Mouse (Mus musculus) heart, embryonic 11.5 days (tissue): ENCODE measurements around the gene Gm498. TPM values are rescaled to one million over a fixed set of nuclear protein-coding genes. Genes with fewer than 3 reads are reported as not detected.

Source experiments
- ATAC-seq: fragments of 200-750 bp; cut with Nextera tagmentation; replicated peaks from 2 replicates; pipeline ENCODE4 v1.8.0; 2017; ENCODE audit warnings: moderate library complexity; ENCODE audit not compliant: insufficient number of reproducible peaks, low FRiP score, low TSS enrichment
- H3K27ac ChIP-seq: fragments of 300-500 bp; sonication (generic); 2 replicates; pipeline ENCODE4 v1.5.1; 2014; ENCODE audit warnings: mild to moderate bottlenecking, low read depth, low read length
- H3K27me3 ChIP-seq: fragments of 300-500 bp; sonication (generic); 2 replicates; pipeline ENCODE4 v1.6.1; 2014; ENCODE audit warnings: mild to moderate bottlenecking, low read length, mixed read lengths; ENCODE audit not compliant: control insufficient read depth, insufficient read depth
- H3K36me3 ChIP-seq: fragments of 300-500 bp; sonication (generic); 2 replicates; pipeline ENCODE4 v1.6.1; 2014; ENCODE audit warnings: mild to moderate bottlenecking, low read length, moderate library complexity, mixed read lengths; ENCODE audit not compliant: control insufficient read depth, insufficient read depth
- H3K4me1 ChIP-seq: fragments of 300-500 bp; sonication (generic); 2 replicates; pipeline ENCODE4 v1.6.1; 2014; ENCODE audit warnings: low read length; ENCODE audit not compliant: control insufficient read depth, insufficient read depth
- H3K4me2 ChIP-seq: fragments of 300-500 bp; sonication (generic); 2 replicates; pipeline ENCODE4 v1.6.1; 2014; ENCODE audit warnings: mild to moderate bottlenecking, moderate library complexity
- H3K4me3 ChIP-seq: fragments of 300-500 bp; sonication (generic); 2 replicates; pipeline ENCODE4 v1.5.1; 2014; ENCODE audit warnings: low read depth, low read length
- H3K9ac ChIP-seq: fragments of 300-500 bp; sonication (generic); 2 replicates; pipeline ENCODE4 v1.6.1; 2014; ENCODE audit warnings: mild to moderate bottlenecking, low read depth, low read length, moderate library complexity
- H3K9me3 ChIP-seq: fragments of 300-500 bp; sonication (generic); replicated peaks from 2 replicates; pipeline ENCODE4 v1.6.1; 2016; ENCODE audit warnings: low read length; ENCODE audit not compliant: control insufficient read depth
- WGBS: fragments of 180-500 bp; shearing (Covaris S2); extraction: QIAGEN DNeasy Blood & Tissue Kit; methylation state at CpG from one replicate; pipeline ENCODE4 v1.1.7; 2014; ENCODE audit not compliant: insufficient replicate concordance; 5-methylcytosine and 5-hydroxymethylcytosine counted together
- polyA plus RNA-seq: library from polyadenylated mRNA; unstranded; fragments of >200 nt; fragmentation: Nextera tagmentation; extraction: Ambion mirVana; gene quantifications from 2 replicates; pipeline ENCODE4 v1.2.1, GENCODE M21; 2014

Gm498 gene
- polyA plus RNA-seq, 1 experiment from 2014 or later, result not detected

DNA sequence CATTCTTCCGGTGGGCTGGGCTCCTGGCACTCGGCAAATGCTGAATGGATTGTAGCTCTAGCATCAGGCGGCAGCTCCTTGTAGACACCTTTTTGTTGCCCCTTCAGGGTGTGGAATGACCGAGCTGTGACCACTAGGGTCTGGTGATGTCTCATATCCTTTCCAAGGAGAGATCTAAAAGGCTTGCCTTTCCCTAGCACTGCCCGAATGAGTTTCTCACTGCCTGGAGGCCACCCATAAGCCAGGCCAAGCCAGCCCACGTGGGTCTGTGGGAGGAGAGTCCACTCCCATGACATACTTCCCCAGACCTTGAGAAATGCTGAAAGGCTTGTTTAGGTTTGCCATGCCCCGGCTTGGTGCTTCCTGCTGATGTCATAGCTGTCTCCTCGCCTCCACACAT, 34.4 kb upstream of the Gm498 start:
- Histone ChIP-seq H3K4me3 (no peak overlapping the region), H3K9me3 (no peaks in the 10 kb centered on the region), H3K36me3 (peaks cover 3% of the 10 kb centered on the region; the same call in 1 of the 2 replicates), H3K4me2 (no peak overlapping the region), H3K27ac (no peak overlapping the region), H3K27me3 (no peaks in the 10 kb centered on the region), H3K4me1 (peaks cover 5% of the 10 kb centered on the region; the same call in 1 of the 2 replicates), H3K9ac (no peak overlapping the region)
- WGBS, result 83% methylated on average over 8 of the region's 8 CpGs
- ATAC-seq, result no peak

DNA sequence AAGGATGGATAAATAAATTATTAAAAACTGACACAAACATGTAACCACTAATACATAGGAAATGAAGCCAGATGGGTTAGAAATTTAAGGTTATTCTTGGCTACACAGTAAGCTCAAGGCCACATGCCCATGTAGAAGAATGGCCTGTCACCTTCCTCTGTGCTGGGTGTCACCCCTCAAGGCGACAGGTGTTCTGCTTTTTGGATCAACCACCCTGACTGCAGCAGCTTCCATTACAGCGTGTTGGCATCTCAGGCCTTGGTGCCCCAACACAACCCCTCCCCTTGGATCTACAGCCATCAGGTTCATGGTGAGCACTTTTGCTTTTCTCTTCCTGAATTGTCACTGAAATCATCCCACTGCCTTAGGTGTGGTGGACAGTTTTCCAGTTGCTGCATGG, 34.0 kb upstream of the Gm498 start:
- H3K4me2 ChIP-seq, result no peak overlapping the region
- H3K27ac ChIP-seq, result no peak overlapping the region
- no peak for ATAC-seq
- H3K9me3 ChIP-seq, result no peaks in the 10 kb centered on the region
- H3K36me3 ChIP-seq, result peaks cover 6% of the 10 kb centered on the region; the same call in 1 of the 2 replicates
- no peak overlapping the region for H3K4me3 ChIP-seq
- WGBS, result 90% methylated on average over 2 of the region's 2 CpGs
- H3K9ac ChIP-seq, result no peak overlapping the region
- no peaks in the 10 kb centered on the region for H3K27me3 ChIP-seq
- H3K4me1 ChIP-seq, result peaks cover 5% of the 10 kb centered on the region; the same call in 1 of the 2 replicates

GRCm38 (mm10) chr7:143833581-143834190, 33.0 kb upstream of the Gm498 start:
- no peaks in the 10 kb centered on the region for H3K9me3 ChIP-seq
- WGBS, result 71% methylated on average over 6 of the region's 6 CpGs
- no peak overlapping the region for H3K9ac ChIP-seq
- H3K4me1 ChIP-seq, result peaks cover 5% of the 10 kb centered on the region; the same call in 1 of the 2 replicates
- peaks cover 9% of the 10 kb centered on the region; the same call in 1 of the 2 replicates for H3K36me3 ChIP-seq
- H3K27me3 ChIP-seq, result no peaks in the 10 kb centered on the region
- no peak overlapping the region for H3K4me2 ChIP-seq
- ATAC-seq, result no peak
- no peak overlapping the region for H3K4me3 ChIP-seq
- no peak overlapping the region for H3K27ac ChIP-seq

GRCm38 (mm10) chr7:143834316-143834715, 32.3 kb upstream of the Gm498 start:
- Histone ChIP-seq H3K9ac (no peak overlapping the region), H3K36me3 (peaks cover 9% of the 10 kb centered on the region; the same call in 1 of the 2 replicates), H3K27ac (no peak overlapping the region), H3K4me1 (peaks cover 5% of the 10 kb centered on the region; the same call in 1 of the 2 replicates), H3K4me2 (no peak overlapping the region), H3K27me3 (no peaks in the 10 kb centered on the region), H3K4me3 (no peak overlapping the region), H3K9me3 (no peaks in the 10 kb centered on the region)
- 86% methylated on average over 2 of the region's 2 CpGs for WGBS
- ATAC-seq, result no peak

- ATAC-seq, result no peak
- WGBS, result 60% methylated on average over 3 of the region's 3 CpGs
- H3K27me3 ChIP-seq, result no peaks in the 10 kb centered on the region
- H3K9ac ChIP-seq, result no peak overlapping the region
- H3K9me3 ChIP-seq, result no peaks in the 10 kb centered on the region
- H3K4me3 ChIP-seq, result no peak overlapping the region
- H3K4me1 ChIP-seq, result peaks cover 5% of the 10 kb centered on the region; the same call in 1 of the 2 replicates
- no peak overlapping the region for H3K27ac ChIP-seq
- H3K36me3 ChIP-seq, result peaks cover 9% of the 10 kb centered on the region; the same call in 1 of the 2 replicates
- no peak overlapping the region for H3K4me2 ChIP-seq
Observed at GRCm38 (mm10) chr7:143834972-143835371, 31.7 kb upstream of the Gm498 start.

DNA sequence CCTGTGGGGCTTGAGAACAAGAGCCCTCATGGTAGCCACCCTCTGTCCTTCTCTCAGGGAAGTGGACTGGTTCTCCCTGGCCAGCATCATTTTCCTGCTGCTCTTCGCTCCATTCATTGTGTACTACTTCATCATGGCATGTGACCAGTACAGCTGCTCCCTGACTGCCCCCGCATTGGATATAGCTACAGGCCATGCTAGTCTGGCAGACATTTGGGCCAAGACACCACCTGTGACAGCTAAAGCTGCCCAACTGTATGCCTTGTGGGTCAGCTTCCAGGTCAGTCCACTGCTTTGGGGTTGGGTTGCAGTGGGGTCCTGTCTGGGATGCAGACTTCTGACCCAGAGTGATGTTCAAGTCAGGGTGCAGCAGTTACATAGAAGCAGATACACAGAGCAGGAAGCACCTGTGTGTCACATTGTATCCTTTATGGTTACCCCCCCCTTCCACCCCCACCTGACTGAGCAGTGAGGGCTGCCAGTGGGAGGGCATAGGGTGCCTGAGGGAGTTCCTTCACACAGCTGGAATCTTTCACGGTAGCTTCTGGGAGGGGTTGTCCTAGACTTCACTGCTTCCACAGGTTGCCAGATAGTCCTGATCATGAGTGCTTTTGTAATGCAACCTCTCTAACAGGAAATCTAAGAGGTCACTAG, 28.8 kb upstream of the Gm498 start:
- Histone ChIP-seq H3K36me3 (peaks cover 25% of the 10 kb centered on the region), H3K27ac (no peak overlapping the region), H3K4me3 (no peak overlapping the region), H3K9ac (no peak overlapping the region), H3K27me3 (no peaks in the 10 kb centered on the region), H3K4me1 (no peaks in the 10 kb centered on the region), H3K4me2 (no peak overlapping the region), H3K9me3 (no peaks in the 10 kb centered on the region)
- WGBS, result 85% methylated on average over 3 of the region's 3 CpGs
- no peak for ATAC-seq

- Histone ChIP-seq H3K27me3 (no peaks in the 10 kb centered on the region), H3K9ac (no peak overlapping the region), H3K36me3 (peaks cover 40% of the 10 kb centered on the region), H3K4me2 (no peak overlapping the region), H3K4me1 (no peaks in the 10 kb centered on the region), H3K4me3 (no peak overlapping the region), H3K27ac (no peak overlapping the region), H3K9me3 (no peaks in the 10 kb centered on the region; the same call in 1 of the 2 replicates)
- 85% methylated on average over 5 of the region's 5 CpGs for WGBS
- ATAC-seq, result no peak
Observed at GRCm38 (mm10) chr7:143840121-143840520, 26.5 kb upstream of the Gm498 start.

- Histone ChIP-seq H3K9ac (no peak overlapping the region), H3K27me3 (no peaks in the 10 kb centered on the region), H3K4me1 (no peaks in the 10 kb centered on the region), H3K27ac (no peak overlapping the region), H3K4me3 (no peak overlapping the region), H3K4me2 (no peak overlapping the region), H3K36me3 (peaks cover 51% of the 10 kb centered on the region), H3K9me3 (no peaks in the 10 kb centered on the region; the same call in 1 of the 2 replicates)
- ATAC-seq, result no peak
- 93% methylated on average over 8 of the region's 8 CpGs for WGBS
Observed at GRCm38 (mm10) chr7:143841301-143841700, 25.3 kb upstream of the Gm498 start.
